Mouse (Mus musculus): ENCODE measurements around the gene Ahcyl1.

- no peak for TF ChIP-seq CTCF (IDR thresholded peaks at IDR 0.05; ENCODE audit: low read depth)
- TF ChIP-seq EP300 (IDR thresholded peaks at IDR 0.05; ENCODE audit: low read depth): no peak
Measured at GRCm38 (mm10) chr3:107704371-107704705, 8.0 kb upstream of the Ahcyl1 start.
